Mouse (Mus musculus) kidney, adult 18-20 months (tissue): ENCODE results near the gene Hist2h2ab.
"Not testable (repeated sequence)": the region's sequence is repeated elsewhere in the genome, so short reads cannot be mapped to it uniquely, and the experiment has no call there.

Experiments used
- DNase-seq: peaks from one replicate; pipeline ENCODE4 v3.0.0; 2021

The Hist2h2ab gene

DNA sequence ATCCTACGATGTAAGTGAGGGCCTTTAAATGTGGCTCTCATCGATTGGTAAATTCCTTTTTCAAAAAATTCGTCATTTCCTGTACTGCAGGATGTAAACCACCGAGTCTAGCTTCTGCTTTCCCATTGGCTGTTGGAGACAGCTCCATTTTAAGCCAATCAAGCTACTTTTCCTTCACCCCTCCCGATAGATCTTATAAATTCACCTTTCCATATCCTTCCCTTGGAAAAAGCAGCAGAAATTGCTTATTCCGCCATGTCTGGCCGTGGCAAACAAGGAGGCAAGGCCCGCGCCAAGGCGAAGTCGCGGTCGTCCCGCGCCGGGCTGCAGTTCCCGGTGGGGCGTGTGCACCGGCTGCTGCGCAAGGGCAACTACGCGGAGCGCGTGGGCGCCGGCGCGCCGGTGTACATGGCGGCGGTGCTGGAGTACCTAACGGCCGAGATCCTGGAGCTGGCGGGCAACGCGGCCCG lies at the start of gene Hist2h2ab, which contains the start of gene Bola1:
Gene Hist2h2ab (plus strand): TSS at position 205 of the 470 bp plus-strand sequence.
Gene Bola1 (minus strand): TSS at position 49 of the 470 bp plus-strand sequence.
- DNase-seq: peak; percentile 86

GRCm38 (mm10) chr3:96170276-96170675 lies 49.4 kb upstream of the Hist2h2ab start:
- DNase-seq: no peak

DNA sequence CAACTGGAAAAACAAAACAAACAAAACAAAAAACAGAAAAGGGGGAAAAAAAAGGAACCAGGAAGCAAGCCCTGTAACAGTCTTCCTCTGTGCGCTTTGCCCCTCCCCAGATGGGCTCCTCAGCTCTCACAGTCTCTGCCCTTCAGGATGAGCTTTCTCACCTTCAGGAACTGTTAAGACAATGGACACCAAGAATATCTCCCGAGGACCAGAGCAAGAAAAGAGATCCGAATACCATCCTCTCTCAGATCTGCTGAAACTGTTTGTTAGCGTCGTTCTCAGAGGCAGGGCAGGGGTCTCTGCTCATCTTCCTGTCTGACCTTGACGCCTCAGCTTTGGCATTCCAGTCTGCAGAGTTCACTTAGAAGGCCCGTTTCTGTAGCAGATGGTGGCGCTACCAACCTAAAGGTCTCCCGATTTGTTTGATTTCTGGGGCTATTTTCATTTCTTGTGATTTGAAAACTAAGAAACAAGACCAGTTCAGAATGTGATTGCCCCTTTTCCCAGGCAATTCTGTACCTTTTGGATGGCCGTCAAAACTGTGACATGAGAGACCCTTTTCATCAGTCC lies 48.6 kb upstream of the Hist2h2ab start:
- no peak for DNase-seq

GRCm38 (mm10) chr3:96171583-96172196 lies 48.0 kb upstream of the Hist2h2ab start:
- no peak for DNase-seq

- DNase-seq: peak; percentile 89
These were observed 47.2 kb upstream of the Hist2h2ab start, which contains the start of gene Sf3b4 for GRCm38 (mm10) chr3:96172197-96173178. Gene Sf3b4 (plus strand): TSS chr3:96172332.

DNA sequence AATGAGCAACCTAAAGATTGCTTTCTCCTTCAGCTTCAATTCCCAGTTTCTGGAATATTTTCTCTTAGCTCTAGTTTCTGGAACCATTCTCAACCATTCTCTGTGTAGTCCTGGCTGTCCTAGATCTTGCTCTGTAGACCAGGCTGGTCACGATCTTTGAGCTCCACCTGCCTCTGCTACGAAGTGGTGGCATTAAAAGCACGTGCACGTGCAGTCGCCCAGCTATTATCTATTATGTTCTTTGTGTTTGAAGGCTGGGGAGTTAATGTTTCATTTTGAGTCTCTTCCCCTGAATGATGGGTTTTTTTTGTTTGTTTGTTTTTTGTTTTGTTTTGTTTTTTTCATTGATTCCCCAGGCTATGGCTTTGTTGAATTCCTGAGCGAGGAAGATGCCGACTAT lies 46.5 kb upstream of the Hist2h2ab start:
- no peak for DNase-seq

DNA sequence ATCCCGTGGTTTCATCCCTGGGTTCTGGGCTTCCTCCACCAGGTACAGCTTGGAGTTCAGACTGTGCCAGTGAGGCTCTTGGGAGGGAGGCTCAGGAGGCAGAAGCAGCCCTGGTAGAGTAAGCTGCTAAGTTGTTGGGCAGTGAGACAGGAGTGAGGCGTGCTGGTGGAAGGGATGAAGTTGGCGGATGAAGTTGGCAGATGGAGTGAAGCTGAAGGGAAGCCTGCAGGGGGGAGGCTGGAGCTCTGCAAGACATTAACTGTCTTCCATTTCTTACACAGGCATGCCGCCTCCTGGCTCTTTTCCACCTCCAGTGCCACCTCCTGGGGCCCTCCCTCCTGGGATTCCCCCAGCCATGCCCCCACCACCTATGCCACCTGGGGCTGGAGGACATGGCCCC lies 45.6 kb upstream of the Hist2h2ab start:
- DNase-seq: not testable (repeated sequence)

GRCm38 (mm10) chr3:96175251-96175650 lies 44.4 kb upstream of the Hist2h2ab start:
- DNase-seq: no peak

GRCm38 (mm10) chr3:96178427-96178826 lies 41.2 kb upstream of the Hist2h2ab start:
- DNase-seq: no peak

GRCm38 (mm10) chr3:96178902-96179301 lies 40.8 kb upstream of the Hist2h2ab start:
- no peak for DNase-seq

DNA sequence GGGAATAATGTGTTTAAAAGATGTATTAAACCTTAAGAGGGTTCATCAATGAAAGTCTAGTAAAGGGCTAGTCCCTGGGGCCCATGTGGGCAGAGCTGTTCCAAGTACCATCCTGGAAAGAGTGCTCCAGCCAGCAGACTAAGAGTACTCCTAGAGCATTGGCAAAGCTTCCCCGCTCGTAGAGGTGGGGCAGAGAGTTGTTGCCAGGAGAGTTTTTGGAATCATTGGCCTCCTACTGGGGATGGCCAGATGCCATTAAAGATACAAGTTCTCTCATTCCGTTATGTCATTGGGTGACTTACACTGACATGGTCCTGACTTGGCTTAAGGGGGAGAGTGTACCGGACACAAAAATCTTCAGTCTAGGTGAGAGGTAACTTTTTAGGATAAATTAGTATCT lies 40.1 kb upstream of the Hist2h2ab start:
- DNase-seq: no peak

DNA sequence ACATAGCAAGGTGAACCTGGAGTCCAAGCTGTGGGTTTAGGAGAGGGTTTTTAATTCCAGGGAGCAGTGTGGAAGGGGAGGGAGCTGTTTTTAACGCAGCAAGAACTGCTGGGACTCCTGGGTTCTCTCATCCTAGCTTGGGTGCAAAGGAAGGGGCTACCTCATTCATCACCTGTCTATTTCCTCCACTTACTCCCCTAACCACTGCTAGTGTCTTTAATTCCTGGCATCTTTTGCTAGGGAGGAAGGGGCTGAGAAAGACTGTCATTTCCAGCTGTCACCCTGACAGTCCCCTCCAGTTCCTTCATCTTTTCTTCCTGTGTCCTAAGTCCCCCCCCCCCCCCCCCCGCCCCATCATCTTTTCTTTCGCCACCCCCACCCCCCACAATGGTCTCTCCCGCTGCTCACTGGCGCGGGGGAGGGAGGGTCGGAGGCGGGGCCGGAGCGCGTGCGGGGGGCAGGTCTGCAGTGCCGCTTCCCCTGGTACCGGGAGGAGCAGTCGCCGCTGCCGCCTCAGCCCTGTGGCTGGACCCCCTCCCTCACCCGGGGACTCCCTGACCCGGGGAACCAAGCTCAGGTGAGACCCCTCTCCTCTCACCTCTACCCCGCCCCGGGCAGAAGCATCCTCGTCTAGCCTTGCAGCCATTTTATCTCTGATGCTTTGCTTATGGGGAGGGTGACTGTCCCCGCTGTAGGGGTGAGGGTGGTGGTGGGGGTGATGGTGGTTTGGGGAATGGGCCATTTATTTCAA lies 38.8 kb upstream of the Hist2h2ab start, which contains the start of gene Sv2a:
Gene Sv2a (plus strand): TSS at position 425 of the 751 bp plus-strand sequence.
- no peak for DNase-seq

DNA sequence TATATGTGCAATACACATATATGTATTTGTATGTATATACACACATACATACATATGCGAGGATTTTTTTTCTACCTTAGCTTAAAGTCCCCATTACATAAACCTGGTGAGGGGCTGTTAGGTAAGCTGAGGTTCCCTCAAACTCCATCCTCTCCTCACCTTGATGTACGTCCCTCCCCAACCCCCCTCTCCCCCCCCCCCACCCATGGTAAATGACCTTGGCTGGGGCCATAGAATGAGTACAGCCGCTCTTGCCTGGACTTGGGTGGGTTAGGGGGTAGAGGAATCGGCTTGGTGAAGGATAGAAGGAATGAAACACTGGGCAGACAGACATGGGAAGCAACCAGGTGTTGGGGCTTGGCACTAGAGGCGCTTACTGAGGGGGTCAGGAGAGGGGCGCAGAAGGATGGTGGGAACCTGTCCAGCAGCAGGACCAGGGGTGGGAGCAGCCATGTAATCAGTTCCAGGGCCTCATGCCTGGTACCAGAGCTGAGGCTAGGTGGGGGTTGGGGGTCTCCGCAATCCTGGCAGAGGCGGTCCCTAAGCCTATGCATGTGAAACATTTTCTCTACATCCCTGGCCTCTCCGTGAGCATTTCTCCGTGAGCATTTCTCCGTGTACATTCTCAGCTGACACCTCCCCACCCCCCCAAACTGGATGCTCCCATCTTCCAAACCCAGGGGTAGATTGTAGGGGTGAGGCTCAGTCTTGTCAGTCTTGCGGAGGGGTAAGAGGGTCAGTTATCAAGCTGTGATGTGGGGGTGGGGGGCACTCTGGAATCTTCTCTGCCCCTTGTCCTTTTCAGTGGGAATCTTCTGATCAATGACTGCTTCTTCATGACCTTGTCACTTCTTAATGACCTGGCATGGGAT lies 37.9 kb upstream of the Hist2h2ab start:
- no peak for DNase-seq

DNA sequence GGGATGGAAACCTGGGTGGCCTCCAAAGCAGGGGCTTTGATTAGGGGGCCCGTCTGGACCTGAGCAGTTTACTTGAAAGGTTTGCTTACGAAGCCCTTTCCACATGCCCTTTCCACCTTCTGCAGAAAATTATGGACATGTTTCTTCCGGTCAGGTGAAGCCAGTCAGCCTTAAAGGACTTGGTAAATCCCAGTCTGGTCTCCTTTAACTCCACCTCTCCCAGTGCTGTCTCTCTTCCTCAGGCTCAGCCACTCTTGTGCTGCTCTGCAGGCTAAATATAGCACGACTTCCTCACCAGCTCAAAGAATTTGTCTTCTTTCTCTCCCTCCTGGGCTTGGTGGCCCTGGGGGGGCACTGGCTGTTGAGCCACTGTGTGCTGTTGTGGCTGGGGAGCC lies 37.3 kb upstream of the Hist2h2ab start:
- DNase-seq: no peak

DNA sequence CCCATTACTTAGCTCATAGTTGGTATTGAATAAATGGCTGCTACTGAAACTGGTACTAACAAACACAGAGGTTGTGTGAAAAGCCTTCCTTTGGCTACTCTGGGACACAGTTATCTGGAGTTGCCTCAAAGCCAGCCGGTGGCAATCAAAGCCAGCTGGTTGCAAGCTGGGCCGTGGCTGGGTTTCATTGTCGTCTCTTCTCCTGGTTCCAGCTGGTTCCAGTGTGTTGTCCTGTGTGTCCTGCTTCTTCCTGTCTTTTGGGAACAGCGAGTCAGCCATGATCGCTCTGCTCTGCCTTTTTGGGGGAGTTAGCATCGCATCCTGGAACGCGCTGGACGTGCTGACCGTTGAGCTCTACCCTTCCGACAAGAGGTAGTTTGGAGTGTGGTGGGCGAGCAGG lies 26.7 kb upstream of the Hist2h2ab start:
- DNase-seq: no peak

- no peak for DNase-seq
These were observed 24.7 kb upstream of the Hist2h2ab start for GRCm38 (mm10) chr3:96194966-96195365.

- DNase-seq: no peak
These were observed 23.9 kb upstream of the Hist2h2ab start for GRCm38 (mm10) chr3:96195616-96196313.

DNA sequence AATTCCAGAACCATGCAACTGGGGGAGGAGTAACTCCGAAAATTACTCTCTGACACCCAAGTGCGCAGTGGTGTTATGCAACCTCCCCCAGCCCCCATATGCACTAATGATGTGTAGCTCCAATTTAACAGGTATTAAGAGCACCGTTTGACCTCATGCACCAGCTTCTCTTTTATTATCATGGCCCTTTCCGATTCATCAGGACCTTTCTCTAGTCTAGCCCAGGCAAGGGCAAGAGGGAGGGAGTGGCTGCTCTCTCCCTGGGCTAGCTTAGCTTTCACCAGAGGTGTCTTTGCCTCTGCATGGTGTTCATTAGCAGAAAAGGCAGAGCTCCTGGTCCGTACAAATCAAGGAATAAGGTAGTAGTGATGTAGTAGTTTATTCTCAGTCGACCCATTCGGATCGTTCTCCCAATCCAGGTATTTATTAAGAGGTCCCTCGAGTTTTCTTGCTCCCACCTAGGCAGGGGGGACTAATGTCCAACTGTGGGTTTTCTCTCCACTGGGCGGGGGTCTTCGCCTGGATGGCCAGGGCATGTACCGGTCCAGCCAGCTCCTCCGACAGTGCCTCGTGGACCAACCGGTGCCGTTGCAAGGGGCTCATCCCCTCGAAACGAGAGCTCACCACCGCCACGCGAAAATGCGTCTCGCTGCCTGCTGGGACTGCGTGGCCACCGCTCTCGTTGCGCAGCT lies 23.1 kb upstream of the Hist2h2ab start:
- DNase-seq: no peak

GRCm38 (mm10) chr3:96197129-96197749 lies 22.4 kb upstream of the Hist2h2ab start:
- peak; percentile 88 for DNase-seq

- DNase-seq: peak; percentile 22
These were observed 21.5 kb upstream of the Hist2h2ab start for GRCm38 (mm10) chr3:96198181-96198580.
